Mouse (Mus musculus) adrenal gland, adult 8-10 months (tissue): ENCODE results near the gene Cep164. TPM values are rescaled to one million over a fixed set of nuclear protein-coding genes. Genes with fewer than 3 reads are reported as not detected.
"Not testable (repeated sequence)": the region's sequence is repeated elsewhere in the genome, so short reads cannot be mapped to it uniquely, and the experiment has no call there.

Source experiments
- DNase-seq: peaks from one replicate; pipeline ENCODE4 v3.0.0; 2022
- total RNA-seq, 4 experiments: library from RNA; stranded (reverse); gene quantifications; 2 replicates each; pipeline ENCODE4 v1.2.4; 2022

The Cep164 gene
- total RNA-seq, 4 experiments from 2014 or later: 17.6 to 30.5 (median 23.3) TPM

DNA sequence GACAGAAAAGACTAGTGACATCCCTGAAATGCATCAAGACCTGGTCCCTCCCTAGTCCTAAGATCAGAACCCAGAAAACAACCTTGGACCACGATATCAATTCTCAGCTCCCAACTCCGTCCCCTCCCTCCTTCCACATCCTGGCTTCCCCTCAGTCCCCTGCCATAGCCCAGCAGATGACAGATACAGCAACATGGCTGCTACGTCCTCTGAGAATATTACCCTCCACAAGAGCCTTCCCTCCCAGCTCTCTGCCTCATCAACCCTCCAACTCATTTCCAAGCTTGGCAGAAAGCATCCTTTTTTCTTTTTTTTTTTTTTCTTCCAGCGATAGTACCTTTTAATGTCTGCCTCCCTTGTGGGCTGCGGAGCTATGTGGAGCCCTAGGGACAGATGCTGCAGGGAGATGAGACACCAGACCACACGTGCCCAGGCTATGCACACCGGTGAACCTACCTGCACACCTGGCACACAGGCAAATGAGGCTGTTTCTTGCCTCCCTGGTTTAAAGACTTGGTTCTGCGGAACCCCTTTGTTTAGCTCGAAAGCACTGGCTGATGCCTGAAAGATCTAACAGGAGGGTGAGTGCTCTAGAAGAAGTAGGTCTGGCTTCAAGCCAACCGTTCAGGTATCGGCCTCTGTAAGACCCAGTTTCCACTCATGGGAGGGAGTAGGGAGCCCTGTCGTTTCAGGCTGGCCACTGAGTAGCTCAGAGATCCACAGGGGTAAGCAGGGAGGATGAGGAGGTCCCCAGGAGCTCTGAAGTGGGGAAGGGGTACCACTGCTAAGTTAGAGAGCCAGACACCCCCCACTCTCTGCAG is 45.0 kb downstream of the Cep164 start:
- no peak for DNase-seq

DNA sequence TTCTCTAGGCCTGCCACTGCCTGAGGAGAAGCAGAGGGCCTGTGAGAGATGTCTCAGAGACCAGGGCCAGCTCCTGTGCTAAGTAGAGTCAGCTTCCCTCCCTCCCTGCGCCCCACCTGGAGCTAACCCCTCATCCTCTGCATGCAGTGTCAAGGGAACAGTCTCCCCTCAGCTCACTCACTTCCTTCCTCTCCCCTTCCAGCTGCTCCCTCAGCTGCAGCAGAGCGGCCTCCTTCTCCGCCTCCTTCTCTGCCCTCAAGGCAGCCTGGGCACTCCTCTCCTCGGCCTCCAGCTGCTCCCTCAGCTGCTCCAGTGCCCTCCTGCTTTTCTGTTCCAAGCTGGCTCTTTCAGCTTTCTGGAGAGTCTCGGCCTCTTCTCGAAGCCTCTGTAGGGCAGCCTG is 49.3 kb downstream of the Cep164 start:
- DNase-seq: no peak

DNA sequence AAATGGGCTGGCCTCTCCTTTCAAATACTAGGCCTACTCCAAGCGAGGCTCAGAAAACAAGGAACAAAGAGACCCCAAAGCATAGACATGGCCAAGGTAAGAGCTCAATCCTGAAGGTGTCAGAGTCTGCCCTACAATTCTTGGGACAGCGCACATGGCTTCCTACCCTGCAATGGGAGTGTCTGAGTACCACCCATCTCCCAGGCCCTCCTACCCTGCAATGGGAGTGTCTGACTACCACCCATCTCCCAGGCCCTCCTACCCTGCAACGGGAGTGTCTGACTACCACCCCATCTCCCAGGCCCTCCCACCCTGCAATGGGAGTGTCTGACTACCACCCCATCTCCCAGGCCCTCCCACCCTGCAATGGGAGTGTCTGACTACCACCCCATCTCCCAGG is 52.3 kb downstream of the Cep164 start:
- not testable (repeated sequence) for DNase-seq

DNA sequence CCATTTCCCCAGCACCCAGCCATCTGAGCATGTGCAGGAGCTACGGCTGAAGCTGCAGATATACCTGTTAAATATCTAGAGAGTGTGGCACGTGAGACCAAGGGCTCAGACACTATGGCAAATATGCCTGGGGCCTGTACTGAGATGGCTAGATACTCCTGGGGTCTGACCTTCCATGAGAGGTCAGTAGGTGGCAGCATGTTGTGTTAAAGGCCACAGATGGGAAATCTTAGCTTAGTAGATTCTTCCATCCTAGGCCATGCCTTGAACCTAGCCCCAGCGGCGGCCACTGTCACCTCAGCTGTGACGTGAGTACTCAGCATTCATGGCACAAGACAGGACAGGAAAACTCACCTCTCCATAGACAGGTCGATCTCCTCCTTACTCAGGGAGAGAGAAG is 54.4 kb downstream of the Cep164 start:
- no peak for DNase-seq

DNA sequence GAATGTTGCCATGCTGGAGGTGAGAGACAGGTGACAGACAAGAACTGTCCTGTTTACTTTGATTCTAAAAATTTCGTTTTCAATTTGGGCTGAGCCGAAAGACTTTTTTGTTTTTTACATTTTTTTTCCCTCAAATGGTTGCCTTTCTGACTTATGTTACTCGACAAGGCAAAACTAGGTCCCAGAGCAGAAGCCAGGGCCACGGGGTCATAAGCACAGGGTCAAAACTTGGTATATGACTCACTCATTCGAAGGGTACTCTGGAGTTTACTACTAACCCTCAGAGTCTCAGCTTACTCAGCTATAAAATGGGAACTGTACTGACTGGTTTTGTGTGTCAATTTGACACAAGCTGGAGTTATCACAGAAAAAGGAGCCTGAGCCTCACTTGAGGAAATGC is 58.9 kb downstream of the Cep164 start:
- no peak for DNase-seq

DNA sequence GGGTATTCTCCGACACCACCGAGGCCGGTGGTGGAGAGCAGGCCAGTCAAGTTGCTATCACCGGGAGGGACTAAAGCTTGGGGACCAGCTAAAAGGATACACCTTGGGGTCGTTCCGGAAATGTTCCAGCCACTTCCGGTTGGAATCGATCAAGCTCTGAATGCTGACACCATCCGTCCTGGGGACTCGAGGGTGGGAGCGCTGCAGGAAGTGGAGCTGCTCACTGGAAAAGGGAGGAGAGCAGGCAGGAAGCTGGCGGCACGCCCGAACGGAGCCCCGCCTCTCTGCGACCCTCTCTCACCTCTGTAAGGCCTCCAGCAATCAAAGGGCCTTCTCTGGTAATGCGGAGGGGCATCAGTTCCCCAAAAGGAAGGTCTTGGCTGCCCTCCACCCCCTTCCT is 60.1 kb downstream of the Cep164 start:
- no peak for DNase-seq

DNA sequence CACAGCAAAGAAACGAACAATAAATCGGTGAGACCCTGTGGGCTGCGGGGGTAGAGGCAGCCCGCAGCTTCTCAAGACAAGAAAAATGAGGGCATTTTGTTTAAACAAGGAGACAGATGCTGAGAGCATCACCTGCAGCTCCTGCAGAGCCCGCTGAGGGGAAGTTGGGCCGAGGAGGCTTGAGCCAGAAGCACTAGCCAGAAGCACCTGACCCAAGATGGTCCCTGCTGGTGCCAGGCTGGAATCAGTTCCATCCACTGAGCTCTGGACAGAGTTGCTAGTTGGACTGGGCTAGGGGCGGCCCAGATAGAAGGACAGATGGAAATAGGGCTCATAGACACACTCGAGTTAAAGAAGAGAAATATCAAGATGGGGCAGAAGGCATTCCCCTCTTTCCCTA is 61.3 kb downstream of the Cep164 start:
- no peak for DNase-seq

DNA sequence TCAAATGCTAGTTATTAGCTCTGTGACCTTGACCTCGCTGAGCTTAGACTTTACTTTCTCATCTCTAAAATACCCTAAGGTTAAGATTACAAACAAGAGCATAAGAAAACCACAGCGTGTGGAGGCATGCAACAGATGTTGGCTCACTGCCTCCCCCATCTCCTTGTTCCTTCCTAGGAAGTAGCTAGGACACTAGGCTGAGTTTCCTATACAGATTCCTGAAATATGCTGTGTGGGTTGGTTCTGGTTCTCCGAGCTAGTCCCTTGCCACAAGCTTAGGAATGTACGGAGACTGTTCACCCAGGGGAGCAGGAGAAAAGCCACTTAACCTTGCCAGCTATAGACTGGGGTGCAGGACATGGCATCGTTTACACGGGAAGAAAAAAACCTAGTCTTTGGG is 62.3 kb downstream of the Cep164 start:
- no peak for DNase-seq

DNA sequence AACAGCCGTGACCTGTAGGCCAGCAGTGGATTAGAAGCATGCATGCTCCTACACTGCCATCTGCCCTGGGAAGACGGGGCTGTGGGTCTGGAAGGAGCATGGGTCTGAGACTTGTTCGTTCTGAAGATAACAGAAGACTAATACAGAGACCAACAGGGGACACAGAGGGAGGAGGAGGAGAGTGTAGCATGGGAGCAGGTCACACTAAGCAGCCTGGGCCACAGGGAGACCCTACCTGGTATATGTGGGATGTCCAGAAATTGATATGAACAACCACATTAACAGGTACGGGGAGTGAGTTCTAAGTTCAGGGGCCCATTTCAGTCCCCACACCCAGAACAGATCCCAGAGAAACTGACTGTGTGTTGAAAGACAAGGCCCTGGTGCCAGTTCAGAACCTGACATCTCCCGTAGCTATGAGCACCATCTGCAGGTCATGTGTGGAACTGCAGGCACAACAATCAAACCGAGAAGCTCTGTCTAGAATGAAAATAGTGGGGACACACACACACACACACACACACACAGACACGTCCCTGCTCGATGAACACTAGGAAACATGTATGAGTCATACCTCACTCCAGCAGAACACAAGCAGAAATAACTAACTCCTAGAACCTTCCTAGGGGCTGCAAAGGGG is 73.9 kb downstream of the Cep164 start:
- peak; percentile 21 for DNase-seq

DNA sequence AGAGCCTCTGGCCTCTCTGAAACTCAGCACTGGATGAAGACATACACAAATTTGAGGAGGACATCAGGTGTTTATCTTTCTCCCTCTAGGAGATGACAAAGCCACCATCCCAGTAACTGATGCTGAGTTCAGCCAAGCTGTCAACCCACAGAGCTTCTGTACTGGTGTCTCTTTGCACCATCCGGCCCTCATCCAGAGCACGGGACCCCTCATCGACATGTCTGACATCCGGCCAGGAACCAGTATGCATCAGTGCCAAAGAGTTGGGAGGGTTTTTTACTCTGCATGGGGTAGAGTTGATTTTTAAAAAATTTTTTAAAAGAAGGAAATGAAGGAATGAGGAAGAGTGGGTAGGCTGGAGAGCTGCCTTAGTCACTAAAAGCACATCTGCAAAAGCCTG is 78.6 kb downstream of the Cep164 start:
- no peak for DNase-seq

DNA sequence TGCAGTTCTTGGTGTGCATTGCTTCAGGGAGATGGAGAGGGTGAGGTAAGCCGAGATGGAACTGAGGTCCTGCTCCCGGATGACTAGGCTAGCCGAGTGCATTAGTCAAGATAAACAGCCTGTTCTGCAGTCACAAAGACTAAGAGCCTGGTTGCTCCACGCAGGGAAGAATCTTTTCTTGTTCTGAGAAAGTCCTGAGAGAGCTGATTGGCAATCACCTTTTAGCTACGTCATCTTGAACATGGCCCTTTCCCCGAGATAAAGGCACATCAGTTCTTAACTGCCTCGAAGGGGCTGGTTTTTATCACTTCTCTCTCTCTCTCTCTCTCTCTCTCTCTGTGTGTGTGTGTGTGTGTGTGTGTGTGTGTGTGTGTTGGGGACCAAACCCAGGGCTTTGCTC is 83.0 kb downstream of the Cep164 start:
- DNase-seq: no peak

DNA sequence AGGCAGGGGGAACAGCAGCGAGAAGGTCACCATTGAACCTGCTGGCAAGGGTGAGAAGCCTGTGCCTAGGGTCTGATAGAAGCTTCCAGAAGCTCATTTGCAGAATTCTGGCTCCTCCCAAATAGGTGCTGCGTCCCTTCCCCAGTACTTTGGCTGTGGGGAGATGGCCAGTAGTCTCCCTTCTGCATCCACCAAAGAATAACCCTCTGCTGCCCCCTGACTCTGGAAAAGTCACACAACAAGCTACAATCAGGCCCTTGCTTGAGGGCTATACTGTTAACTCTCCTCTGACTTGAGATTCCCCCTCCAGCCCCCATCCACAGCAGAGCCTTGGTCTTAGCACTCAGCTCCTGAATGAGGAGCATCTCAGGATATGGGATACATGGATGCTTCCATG is 87.9 kb downstream of the Cep164 start:
- DNase-seq: no peak

DNA sequence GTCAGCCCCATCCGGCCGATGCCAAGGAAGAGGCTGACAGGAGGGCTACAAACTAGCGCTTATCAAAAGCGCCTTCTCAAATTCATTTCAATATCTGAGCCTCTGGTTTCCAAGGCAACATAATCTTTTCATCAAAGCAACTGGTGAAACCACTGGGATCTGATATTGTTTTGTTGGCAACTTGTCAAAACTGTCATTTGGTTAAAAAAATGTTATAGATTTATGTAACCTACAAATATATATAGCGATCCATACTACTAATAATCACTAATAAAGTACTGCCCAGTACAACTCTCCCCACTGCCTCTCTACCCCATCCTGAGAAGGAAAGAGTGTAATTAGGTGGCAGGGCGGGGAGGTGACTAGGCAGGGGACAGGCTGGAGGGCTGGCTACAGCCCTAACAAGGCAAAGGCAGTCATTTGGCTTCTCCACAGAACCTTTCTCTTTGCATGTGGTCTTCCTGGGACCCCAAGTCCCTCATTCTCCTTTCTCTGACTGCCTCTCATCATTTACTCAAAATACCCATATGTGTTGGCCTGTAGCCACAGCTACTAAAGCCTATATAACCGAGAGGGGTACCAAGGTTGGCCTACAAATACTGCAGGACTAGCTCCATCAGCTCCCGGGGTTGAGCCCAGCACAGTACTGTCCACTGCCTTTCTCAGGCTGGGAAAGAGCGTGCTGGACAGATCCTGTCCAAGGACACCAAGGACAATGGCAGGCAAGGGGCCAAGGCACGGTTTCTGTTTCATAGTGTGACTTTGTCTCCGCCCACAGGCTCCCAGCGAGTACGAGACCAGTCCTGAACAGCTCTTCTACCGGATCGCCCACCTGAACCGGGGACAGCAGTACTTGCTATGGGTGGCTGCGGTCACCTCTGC is 88.5 kb downstream of the Cep164 start:
- peak; percentile 49 for DNase-seq

DNA sequence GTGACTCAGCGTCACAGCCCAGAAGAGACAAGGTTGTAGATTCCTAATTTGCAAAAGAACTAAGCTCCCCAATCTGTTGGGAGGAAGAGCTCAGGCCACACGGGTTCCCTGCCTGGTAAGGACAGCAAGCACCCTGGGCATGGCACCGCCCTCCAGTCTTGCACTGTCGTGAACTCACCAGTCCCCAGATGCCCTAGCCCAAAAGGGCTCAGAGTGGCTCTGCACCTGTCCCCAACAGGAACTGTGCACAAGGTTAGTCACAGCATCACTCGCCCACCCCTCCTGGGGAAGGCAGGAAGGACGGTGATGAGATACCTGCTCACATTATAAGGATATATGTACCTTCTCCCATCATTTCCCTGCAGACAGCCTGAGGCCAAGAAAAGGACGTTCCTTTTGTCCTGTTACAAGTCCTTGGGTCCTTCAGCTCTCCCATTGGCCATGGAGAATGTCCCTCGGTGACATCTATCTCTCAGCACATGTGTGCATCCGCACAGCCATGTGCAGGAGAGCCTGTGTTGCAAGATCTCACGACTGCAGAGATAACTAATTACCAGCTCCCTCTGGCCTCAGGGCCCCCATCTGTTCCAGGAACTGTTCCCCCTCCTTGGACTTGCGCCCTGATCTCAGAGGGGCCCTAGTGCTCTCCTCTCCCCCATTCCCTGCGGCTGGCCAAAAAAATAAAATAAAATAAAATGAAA is 89.3 kb downstream of the Cep164 start:
- peak; percentile 12 for DNase-seq

DNA sequence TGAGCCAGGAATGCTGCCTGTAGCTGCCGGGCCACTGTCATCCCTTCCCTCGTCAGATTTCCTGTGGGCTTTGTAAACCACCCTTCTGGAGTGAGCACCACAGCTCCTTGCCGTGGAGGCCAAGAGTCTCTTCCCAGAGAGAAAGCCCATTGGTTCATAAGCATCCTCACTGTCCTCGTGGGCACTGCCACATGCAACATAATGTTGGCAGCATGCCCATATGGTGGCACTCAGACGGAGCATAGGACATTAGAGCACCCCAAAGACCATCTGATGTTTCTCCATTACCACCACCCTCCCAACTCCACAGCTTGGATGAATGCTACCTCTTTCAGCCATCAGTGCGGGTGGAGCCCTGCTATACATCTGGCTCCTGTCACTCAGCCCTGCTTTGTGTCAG is 95.2 kb downstream of the Cep164 start:
- no peak for DNase-seq

DNA sequence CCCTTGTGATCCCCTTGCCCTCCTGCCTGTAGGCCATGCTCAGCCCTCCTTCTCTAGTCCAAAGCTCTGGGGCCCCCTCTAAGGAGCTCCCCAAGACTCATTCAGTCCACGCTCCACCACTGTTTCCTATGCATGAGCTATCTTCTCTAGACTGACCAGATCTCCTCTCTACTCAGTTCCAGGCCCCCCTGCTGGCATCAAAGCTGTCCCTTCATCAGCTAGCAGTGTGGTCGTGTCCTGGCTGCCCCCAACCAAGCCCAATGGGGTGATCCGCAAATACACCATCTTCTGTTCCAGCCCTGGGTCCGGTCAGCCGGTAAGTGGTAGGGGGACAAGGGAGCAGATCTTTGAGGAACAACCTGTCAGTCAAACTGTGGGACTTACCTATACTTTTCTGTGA is 96.6 kb downstream of the Cep164 start:
- no peak for DNase-seq

DNA sequence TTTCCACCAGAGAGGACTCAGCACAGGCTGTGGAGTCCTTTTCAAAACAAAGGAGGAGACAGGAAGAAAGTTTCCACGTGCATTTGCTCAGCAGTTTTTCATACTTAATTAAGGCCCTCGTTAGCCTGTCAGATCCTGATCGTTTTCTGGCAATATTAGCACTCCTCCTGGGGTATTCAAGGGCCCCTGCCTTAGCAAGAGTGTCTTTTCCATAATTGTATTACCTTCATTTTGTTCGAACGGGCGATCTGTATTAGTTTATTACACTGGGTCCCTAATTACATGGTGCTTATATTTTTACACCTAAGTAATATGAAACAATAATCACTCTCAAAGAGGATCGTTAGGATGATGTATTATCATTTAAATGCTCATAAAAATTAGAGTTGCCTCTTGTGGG is 108.5 kb downstream of the Cep164 start:
- DNase-seq: no peak

Other genes starting within 250 kb of the Cep164 start
- 10 to 100 TPM; 28.6 to 36.2 (median 32.4) TPM for gene Bace1, start 9.9 kb upstream of the Cep164 start, total RNA-seq
- 10 to 100 TPM; 27.9 to 44.9 (median 36.6) TPM for gene Pcsk7, start 77.8 kb upstream of the Cep164 start, total RNA-seq
- 10 to 100 TPM; 47.5 to 69.5 (median 52.4) TPM for gene Rnf214, start 78.2 kb upstream of the Cep164 start, total RNA-seq
- 100 to 1,000 TPM in 3 of 4 experiments, 10 to 100 TPM in 1; 89.8 to 116 (median 110) TPM for gene Tagln, start 107.4 kb upstream of the Cep164 start, total RNA-seq
- 100 to 1,000 TPM; 180 to 380 (median 226) TPM for gene Sidt2, start 126.6 kb upstream of the Cep164 start, total RNA-seq
- gene Pafah1b2, start 184.0 kb upstream of the Cep164 start, total RNA-seq: 100 to 1,000 TPM; 154 to 180 (median 171) TPM
- 10 to 100 TPM; 66.2 to 77.3 (median 70.0) TPM for gene Sik3, start 184.1 kb upstream of the Cep164 start, total RNA-seq